Mouse (Mus musculus): ENCODE data around the gene Sfpq.
"Not testable (repeated sequence)": the region's sequence is repeated elsewhere in the genome, so short reads cannot be mapped to it uniquely, and the experiment has no call there.

Gene Sfpq

DNA sequence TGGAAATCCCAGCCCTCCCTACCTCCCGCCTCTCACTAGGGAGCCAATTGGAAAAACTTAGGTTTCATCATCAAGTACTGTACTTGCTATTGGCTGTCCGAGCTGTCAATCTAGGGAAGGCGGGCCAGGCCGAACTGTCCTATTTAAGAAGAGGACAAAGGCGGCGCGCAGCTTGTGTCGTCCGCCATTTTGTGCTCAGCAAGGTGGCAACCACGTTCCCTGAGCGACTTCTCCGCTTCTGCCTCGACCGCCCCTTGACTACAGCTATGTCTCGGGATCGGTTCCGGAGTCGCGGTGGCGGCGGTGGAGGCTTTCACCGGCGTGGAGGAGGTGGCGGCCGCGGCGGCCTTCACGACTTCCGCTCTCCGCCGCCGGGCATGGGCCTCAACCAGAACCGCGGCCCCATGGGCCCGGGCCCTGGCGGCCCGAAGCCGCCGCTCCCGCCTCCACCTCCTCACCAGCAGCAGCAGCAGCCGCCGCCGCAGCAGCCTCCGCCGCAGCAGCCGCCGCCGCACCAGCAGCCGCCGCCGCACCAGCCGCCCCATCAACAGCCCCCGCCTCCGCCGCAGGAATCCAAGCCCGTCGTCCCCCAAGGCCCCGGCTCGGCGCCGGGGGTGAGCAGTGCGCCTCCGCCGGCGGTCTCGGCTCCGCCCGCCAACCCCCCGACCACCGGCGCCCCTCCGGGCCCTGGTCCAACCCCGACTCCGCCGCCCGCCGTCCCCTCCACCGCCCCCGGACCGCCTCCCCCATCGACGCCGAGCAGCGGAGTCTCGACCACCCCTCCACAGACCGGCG is at the start of gene Sfpq:
TSS of gene Sfpq (plus strand) at position 174 of the 795 bp plus-strand sequence.
- peak; percentile 100 for DNase-seq

DNA sequence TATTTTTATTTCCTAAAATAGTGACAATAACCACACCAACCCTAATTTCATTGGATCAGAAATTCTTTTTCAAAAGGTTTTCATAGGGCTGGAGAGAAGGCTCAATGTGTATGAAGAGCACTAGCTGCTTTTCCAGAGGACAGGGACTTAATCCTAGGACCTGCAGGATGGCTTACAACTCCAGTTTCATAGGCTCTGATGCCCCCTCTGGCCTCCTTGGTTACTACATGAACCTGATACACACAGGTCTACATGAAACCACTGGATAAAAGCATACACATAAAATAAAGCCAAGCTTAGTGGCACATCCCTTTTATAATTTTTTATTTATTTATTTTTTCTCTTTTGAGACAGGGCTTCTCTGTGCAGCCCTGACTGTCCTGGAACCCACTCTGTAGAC is 43.7 kb upstream of the Sfpq start:
- DNase-seq, result peak; percentile 80

DNA sequence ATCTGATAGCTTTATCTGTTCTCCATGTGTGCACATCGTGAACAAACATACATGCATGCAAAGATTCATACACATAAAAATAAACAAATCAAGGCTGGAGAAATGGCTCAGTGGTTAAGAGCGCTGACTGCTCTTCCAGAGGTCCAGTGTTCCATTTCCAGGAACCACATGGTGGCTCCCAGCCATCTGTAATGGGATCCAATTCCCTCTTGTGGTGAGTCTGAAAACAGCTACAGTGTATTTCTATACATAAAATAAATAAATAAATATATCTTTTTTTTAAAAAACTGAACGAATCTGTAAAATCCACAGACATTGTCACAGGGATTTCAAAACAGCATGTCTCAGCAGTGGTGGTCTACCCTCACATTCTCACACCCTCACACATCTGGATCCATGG is 42.4 kb upstream of the Sfpq start:
- DNase-seq, result no peak

DNA sequence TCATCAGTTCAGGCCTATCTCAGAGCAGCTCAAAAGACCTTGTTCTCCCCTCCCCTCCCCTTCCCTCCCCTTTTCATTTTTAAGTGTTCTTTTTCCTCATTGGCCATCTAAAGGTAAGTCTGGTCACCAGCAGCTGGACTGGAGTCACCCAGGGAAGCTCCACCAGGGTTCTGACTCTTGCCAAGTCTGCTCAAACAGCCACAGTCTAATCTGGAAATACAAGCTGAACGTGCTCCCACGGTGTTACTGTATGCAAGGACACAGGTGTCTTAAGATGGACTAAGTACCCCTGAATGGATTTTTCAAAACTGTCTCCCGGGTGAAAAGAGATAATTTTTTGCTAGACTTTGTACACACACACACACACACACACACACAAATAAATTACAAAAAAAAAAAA is 37.8 kb upstream of the Sfpq start:
- DNase-seq, result no peak

DNA sequence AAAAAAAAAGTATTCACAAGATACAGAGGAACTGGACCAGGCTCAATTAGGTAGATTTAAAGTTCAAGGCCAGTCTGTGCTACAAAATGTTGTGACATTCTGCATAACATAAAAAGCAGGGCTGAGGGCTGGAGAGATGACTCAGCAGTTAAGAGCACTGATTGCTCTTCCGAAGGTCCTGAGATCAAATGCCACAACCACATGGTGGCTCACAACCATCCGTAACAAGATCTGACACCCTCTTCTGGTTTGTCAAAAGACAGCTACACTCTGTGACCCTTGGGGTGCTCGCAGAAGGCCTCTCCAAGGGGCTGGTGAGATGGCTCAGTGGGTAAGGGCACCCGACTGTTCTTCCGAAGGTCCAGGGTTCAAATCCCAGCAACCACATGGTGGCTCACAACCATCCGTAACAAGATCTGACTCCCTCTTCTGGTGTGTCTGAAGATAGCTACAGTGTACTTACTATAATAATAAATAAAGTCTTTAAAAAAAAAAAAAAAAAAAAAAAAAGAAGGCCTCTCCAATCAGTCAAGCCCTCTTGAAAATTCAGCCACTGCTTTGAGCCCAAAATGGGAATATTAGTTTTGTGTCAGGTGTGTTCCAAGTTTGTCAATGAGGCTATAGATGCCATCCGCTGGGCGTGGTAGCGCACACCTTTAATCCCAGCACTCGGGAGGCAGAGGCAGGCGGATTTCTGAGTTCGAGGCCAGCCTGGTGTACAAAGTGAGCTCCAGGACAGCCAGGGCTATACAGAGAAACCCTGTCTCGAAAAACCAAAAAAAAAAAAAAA is 37.2 kb upstream of the Sfpq start:
- DNase-seq, result not testable (repeated sequence)

DNA sequence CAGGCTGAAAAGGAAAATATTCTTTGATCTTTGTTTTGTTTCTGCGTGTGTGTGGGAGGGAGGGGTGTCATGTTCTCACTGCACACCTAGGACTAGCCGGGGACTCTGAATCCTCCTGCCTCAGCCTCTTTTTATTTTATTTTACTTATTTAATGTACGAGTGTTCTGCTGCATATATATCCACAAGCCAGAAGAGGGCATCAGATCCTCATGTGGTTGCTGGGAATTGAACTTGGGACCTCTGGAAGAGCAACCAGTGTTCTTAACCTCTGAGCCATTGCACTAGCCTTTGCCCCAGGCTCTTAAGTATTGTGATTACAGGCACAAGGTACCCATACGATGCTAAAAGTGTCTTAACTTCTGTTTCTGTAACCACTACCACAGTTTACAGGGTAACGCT is 34.4 kb upstream of the Sfpq start:
- no peak for DNase-seq

DNA sequence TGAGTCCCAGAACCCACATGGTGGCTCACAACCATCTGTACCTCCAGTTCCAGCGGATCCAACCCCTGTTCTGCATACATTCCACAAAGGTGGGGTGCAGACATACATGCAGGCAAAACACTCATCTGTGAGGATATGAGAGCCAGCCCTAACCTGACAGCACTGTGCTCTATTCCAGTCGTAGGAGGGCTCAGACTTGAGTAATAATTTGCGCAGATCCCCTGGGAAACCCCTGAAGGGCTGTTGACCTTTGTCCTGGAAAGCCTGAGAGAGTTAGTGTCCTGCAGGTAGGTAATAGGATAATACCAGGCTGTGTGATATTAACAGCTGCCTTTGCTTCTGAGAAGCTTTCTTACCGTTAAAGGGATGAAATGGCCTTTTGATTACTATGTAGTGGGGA is 32.6 kb upstream of the Sfpq start:
- no peak for DNase-seq

DNA sequence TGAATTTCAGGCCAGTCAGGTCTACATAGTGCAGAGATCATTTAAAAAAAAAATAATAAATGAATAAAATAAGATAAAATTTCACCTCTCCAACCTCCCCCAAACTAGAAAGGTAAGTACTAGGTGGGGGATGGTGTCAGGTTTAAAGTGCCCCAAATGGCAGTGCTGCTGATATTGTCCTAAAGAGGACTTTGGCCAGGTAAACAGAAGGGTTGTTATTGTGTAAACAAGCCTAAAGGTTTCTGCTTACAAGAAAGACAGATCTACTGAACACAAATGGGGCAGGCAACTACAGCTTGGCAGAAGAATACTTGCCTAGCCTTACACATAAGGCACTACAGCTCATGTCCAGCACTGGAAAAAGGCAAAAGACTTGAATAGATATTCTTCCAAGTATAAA is 30.6 kb upstream of the Sfpq start:
- DNase-seq, result no peak

DNA sequence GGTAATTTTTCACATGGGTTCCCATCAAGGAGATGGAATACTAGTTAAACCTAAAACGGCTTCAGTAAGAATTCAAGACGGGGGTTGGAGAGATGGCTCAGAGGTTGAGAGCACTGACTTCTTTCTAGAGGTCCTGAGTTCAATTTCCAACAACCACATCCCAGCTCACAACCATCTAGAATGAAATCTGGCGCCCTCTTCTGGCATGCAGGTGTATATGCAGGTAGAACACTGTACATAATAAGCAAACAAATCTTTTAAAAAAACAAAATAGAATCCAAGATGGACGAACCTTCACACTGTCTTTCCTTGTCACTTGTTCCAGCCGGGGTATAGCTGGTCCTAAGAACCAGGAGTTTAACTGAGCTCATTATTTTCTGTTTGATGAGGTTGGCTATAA is 28.8 kb upstream of the Sfpq start:
- peak; percentile 12 for DNase-seq

DNA sequence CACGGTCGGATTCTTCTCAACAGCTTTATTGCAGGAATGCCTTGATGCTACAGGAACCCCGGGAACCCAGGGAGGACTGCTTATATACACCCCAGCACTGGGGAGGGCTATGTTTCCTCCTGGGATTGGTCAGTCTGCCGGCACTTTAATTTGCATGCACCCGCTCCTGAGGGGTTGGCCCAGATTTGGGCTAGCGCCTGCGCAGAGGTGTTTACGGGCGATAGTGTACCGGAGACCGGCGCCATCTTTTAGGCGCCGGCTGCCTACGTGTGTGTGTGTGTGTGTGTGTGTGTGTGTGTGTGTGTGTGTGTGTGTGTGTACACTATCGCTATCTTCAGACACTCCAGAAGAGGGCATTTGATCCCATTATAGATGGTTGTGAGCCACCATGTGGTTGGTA is 21.8 kb upstream of the Sfpq start:
- not testable (repeated sequence) for DNase-seq

DNA sequence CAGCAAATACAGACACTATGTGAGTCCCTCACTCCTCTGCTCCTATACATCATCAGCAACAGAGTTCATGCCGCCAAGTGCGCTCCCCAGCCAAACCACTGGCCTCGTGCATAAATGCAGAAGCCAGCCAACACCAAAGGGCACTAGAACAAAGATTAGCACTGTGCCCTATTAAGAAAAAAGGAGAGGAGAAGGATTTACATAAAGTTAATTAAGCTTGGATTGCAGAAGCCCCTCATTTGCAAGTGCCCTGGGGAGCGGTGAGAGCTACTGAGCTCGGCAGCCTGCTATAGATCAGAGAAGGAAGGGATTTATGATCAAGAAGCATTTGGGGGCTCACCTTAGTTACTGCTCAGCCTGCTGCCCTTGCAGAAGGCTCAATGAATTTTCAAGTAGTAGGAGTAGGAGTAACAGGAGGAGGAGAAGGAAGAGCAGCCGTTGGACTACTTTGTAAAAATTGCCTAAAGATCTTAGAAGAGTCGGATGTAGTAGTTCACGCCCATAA is 20.5 kb upstream of the Sfpq start:
- DNase-seq, result no peak

DNA sequence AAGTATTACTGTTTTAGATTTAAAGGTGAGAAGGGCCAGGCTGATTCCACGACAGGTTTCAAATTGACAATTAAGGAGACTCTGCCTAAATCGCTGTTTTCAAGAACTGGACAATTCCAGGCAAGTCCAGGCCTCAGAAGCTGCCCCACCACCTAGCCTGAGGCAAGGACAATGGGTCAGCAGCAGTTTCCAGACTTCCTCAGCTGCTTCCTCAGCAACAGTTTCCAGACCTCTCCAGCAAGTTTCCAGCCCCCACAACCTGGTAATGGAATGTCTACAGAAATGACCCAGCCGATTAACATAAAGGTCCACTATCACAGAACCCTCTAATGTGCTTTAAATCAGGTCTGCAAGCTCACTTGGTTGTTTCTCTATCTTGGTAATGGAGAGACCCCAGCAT is 16.7 kb upstream of the Sfpq start:
- no peak for DNase-seq

DNA sequence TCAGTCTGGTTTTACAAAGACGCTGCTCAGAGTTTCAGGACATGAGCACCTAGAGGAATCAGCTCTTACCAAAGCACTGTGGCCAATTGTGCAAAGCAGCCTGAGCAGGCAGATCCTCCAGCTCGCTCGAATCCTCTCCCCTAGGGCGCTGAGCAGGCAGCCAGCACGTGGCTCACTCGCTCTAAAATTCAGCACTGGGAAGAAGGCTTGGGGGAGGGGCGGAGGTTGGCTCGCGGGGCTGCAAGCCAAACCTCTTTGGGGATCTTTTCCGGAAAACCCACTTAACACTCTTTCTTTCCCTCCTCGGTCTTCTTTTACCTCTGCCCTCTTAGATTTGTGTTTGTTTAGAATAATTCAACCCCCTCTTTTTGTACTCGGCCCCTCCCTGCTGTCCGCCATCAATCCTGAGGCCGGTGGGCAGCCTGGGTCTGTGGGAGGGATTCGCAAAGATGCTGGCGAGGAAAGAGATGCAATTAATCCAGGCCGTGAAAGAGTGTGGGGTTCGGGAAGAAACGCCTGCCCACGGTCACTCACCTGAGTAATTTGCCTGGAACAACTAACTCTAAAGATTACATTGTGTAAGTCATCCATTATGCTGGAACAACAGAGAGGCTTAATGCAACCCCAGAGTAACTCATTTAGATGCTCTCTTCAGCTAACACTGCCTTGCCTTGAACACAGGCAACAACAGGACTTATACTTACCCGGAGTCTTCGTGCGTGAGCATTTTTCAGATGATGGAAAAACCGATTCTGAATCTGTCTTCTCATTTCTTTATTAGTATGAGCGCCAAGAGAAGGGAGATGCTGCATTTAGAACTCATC is 15.8 kb upstream of the Sfpq start:
- peak; percentile 45 for DNase-seq

DNA sequence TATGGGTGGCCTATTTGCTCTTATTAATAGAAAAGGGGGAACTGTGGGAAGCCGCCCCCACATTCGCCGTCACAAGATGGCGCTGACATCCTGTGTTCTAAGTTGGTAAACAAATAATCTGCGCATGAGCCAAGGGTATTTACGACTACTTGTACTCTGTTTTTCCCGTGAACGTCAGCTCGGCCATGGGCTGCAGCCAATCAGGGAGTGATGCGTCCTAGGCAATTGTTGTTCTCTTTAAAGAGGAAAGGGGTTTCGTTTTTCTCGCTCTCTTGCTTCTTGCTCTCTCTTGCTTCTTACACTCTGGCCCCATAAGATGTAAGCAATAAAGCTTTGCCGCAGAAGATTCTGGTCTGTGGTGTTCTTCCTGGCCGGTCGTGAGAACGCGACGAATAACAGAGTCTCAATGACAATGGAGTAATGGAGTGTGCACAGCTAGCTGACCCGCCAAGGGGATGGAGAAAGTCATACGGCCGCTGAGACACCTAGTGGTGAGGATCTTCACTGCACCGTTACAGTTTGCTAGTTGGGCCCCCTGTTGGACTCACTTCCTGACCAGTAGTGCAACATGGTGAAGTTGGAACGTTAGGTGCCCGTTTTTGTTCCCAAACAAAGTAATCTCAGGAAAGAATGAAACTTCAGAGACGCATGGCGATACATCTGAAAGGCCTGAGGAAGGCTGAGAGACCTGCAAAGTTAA is 5.7 kb upstream of the Sfpq start:
- peak; percentile 93 for DNase-seq

DNA sequence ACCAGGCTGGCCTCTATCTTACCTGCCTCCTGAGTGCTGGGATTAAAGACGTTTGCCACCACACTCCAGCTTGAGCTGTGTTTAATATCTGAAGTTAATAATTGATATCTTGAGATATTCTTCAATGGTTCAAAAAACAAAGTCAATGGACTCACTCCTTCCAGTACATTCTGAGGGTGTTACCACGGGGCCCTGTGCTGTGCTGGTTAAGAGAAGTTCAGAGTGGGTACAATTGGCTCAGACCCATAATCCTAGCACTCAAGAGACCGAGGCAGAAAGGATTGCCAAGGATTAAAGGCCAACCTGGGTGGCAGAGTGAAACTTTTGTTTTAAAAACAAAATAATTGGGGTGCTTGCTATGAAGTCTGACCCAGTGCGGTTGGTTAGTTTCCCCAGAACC is 4.8 kb upstream of the Sfpq start:
- no peak for DNase-seq

DNA sequence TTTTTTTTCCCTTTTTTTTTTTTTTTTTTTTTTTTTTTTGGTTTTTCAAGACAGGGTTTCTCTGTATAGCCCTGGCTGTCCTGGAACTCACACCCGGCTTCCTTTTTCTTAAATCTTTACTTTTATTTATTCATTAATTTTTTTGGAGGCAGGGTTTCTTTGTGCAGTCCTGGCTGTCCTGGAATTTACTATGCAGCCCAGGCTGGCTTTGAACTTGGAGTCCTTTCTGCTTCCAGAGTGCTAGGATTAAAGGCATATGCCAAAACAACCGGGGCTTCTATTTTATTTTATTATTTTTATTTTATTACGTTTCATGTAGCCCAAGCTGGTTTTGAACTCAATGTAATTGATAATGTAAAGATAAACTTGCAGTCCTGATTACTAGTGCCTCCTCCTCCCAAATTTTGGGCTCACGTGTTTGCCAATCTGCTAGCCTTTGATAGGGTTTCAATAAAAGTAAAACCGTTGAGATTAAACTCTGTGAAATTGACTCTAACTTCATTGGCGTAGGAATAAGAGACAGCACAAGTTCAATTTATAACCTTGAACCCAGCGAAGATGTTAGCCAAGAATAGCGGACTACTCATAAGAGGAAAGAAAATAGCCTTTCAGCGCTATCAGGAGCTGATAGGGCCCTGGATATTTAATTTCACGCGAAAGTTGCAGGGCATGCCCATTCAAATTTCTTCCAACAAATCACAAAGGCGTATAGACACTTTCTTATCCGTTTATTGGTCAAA is 543 bp upstream of the Sfpq start:
- DNase-seq, result no peak

DNA sequence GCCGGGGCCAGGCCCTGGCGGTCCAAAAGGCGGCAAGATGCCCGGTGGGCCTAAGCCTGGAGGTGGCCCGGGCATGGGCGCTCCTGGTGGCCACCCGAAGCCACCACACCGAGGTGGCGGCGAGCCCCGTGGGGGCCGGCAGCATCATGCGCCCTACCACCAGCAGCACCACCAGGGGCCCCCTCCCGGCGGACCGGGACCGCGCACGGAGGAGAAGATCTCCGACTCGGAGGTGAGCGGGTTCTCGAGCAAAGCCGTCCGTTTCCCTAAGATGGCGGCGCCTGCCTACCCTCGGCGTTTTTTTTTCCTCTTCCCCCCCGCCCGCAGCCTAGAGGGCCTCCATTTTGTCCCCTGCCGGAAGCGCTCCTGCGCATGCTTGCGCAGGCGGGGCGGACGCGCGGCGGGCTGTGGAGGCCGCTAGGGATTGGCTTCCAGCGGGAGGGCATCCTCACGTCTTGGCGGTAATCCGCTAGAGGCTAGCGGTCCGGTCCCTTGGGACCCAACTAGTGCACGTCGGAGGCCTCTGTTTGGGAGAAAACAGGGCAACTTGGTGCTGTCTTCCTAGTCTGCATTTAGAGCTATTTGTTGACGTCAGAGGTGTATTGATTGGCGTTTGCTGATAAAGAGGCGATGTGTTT is 984 bp downstream of the Sfpq start:
- peak; percentile 89 for DNase-seq

DNA sequence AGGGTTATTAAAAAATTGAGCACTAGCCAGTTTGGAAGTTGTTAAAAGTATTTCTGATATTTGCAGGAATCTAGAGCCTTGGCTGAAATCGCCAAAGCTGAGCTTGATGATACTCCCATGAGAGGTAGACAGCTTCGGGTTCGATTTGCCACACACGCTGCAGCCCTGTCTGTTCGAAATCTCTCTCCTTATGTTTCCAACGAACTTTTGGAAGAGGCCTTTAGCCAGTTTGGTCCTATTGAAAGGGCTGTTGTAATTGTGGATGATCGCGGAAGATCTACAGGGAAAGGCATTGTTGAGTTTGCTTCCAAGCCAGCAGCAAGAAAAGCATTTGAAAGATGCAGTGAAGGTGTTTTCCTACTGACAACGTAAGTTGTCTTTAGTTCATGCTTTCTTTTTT is 2.1 kb downstream of the Sfpq start:
- DNase-seq, result no peak

DNA sequence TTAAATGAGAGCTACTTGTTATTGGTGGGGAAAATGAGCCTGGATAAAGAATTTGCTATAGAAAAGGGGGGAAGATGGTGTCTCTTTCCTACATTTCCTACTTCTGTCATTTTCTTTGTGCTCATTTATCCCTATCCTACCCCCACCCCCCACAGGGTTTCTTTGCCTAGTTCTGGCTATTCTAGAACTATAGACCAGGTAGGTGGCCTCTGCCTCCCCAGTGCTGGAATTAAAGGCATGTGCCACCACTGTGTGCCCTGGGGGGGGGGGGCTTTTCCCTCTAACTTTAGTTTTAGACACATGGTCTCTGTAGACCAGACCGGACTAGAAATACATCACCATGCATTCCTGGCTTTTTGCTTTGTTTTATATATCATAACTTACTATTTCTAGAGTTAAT is 3.1 kb downstream of the Sfpq start:
- DNase-seq, result no peak

DNA sequence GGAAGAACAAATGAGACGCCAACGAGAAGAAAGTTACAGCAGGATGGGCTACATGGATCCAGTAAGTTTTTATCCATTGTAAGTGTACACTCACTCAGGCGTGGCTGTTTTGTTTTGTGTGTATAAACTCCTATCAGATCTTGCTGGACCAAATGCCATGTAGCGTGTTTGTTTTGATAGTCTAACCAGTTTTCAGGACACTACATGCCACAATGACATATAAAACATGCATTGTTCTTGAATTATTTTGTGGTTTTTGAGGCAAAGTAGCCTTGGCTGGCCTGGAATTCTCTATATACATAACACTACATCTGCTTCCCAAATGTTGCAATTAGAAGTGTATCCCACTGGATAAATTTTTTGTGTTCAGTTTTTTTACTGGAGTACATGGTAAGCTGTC is 5.7 kb downstream of the Sfpq start:
- no peak for DNase-seq
